Mouse (Mus musculus): ENCODE measurements around the gene Nr2c2. TPM values are rescaled to one million over a fixed set of nuclear protein-coding genes. Genes with fewer than 3 reads are reported as not detected.
"Not testable (repeated sequence)": the region's sequence is repeated elsewhere in the genome, so short reads cannot be mapped to it uniquely, and the experiment has no call there.

Nr2c2 gene
- polyA plus RNA-seq, 1 experiment from 2014 or later = 6.4 TPM

GRCm38 (mm10) chr6:92082756-92083155 lies 8.4 kb upstream of the Nr2c2 start:
- whole genome bisulfite sequencing (ENCODE audit: insufficient replicate concordance) = 66% methylated on average over 4 of the region's 4 CpGs
- DNase-seq (no peak), ATAC-seq (ENCODE audit: low read depth) (no peak)
- H3K36me3 ChIP-seq = no peaks in the 10 kb centered on the region
- no peaks in the 10 kb centered on the region for H3K4me1 ChIP-seq (replicated peaks)
- no peak overlapping the region for H3K4me2 ChIP-seq
- no peak overlapping the region for H3K27ac ChIP-seq
- no peak overlapping the region for H3K9ac ChIP-seq
- H3K4me3 ChIP-seq (replicated peaks) = no peak overlapping the region
- no peaks in the 10 kb centered on the region for H3K27me3 ChIP-seq
- no peaks in the 10 kb centered on the region for H3K9me3 ChIP-seq (replicated peaks)

- no peaks in the 10 kb centered on the region for H3K36me3 ChIP-seq
- WGBS (ENCODE audit: insufficient replicate concordance) = 64% methylated on average over 3 of the region's 3 CpGs
These were observed 6.3 kb upstream of the Nr2c2 start for GRCm38 (mm10) chr6:92084932-92085331.

GRCm38 (mm10) chr6:92089141-92089540 lies 2.0 kb upstream of the Nr2c2 start:
- H3K9ac ChIP-seq; H3K4me2 ChIP-seq; H3K36me3 ChIP-seq; ATAC-seq (ENCODE audit: low read depth); H3K4me3 ChIP-seq (replicated peaks); H3K27me3 ChIP-seq; H3K27ac ChIP-seq; DNase-seq; H3K9me3 ChIP-seq (replicated peaks): not testable (repeated sequence)
- 85% methylated on average over 7 of the region's 7 CpGs for WGBS (ENCODE audit: insufficient replicate concordance)
- peaks cover 28% of the 10 kb centered on the region for H3K4me1 ChIP-seq (replicated peaks)

More at GRCm38 (mm10) chr6:92084932-92085331, 6.3 kb upstream of the Nr2c2 start:
- Histone ChIP-seq H3K4me1 (replicated peaks) (peaks cover under 1% of the 10 kb centered on the region), H3K4me3 (replicated peaks) (no peak overlapping the region), H3K27me3 (no peaks in the 10 kb centered on the region), H3K9ac (no peak overlapping the region), H3K9me3 (replicated peaks) (no peaks in the 10 kb centered on the region), H3K4me2 (no peak overlapping the region), H3K27ac (no peak overlapping the region)
- ATAC-seq (ENCODE audit: low read depth) (no peak), DNase-seq (no peak)

- WGBS (ENCODE audit: insufficient replicate concordance) = 87% methylated on average over 4 of the region's 4 CpGs
- ATAC-seq (ENCODE audit: low read depth) = no peak
- Histone ChIP-seq H3K27me3 (no peaks in the 10 kb centered on the region), H3K9me3 (replicated peaks) (no peaks in the 10 kb centered on the region), H3K36me3 (no peaks in the 10 kb centered on the region), H3K4me3 (replicated peaks) (peak overlapping the region; percentile 98), H3K27ac (no peak overlapping the region), H3K9ac (peak overlapping the region; percentile 97; the same call in 1 of the 2 replicates), H3K4me2 (peak overlapping the region; percentile 92), H3K4me1 (replicated peaks) (peaks cover 37% of the 10 kb centered on the region)
- DNase-seq = no peak
These were observed 1.2 kb upstream of the Nr2c2 start for GRCm38 (mm10) chr6:92089982-92090381.

GRCm38 (mm10) chr6:92090497-92090896 lies 693 bp upstream of the Nr2c2 start:
- Histone ChIP-seq H3K9ac (peak overlapping the region; percentile 97), H3K4me3 (replicated peaks) (peak overlapping the region; percentile 98), H3K27ac (peak overlapping the region; percentile 99), H3K4me2 (peak overlapping the region; percentile 92), H3K36me3 (no peaks in the 10 kb centered on the region), H3K9me3 (replicated peaks) (no peaks in the 10 kb centered on the region), H3K4me1 (replicated peaks) (peaks cover 41% of the 10 kb centered on the region), H3K27me3 (no peaks in the 10 kb centered on the region)
- ATAC-seq (ENCODE audit: low read depth) = no peak
- 5% methylated on average over 4 of the region's 4 CpGs for WGBS (ENCODE audit: insufficient replicate concordance)
- no peak for DNase-seq

- Histone ChIP-seq H3K36me3 (no peaks in the 10 kb centered on the region), H3K9ac (peak overlapping the region; percentile 97), H3K27me3 (no peaks in the 10 kb centered on the region), H3K4me3 (replicated peaks) (peak overlapping the region; percentile 98), H3K4me2 (peak overlapping the region; percentile 92), H3K9me3 (replicated peaks) (no peaks in the 10 kb centered on the region), H3K27ac (peak overlapping the region; percentile 99), H3K4me1 (replicated peaks) (peaks cover 53% of the 10 kb centered on the region)
- DNase-seq = peak; percentile 99
- under 1% methylated on average over 44 of the region's 81 CpGs for WGBS (ENCODE audit: insufficient replicate concordance)
- peak; percentile 98 for ATAC-seq (ENCODE audit: low read depth)
These were observed 738 bp downstream of the Nr2c2 start for GRCm38 (mm10) chr6:92091767-92092489.

- Histone ChIP-seq H3K4me3 (replicated peaks) (peak overlapping the region; percentile 98), H3K9me3 (replicated peaks) (no peaks in the 10 kb centered on the region), H3K27ac (peak overlapping the region; percentile 99), H3K36me3 (no peaks in the 10 kb centered on the region), H3K27me3 (no peaks in the 10 kb centered on the region), H3K9ac (peak overlapping the region; percentile 97), H3K4me2 (peak overlapping the region; percentile 92), H3K4me1 (replicated peaks) (peaks cover 56% of the 10 kb centered on the region)
- WGBS (ENCODE audit: insufficient replicate concordance) = 41% methylated on average over 3 of the region's 3 CpGs
- DNase-seq = no peak
- no peak for ATAC-seq (ENCODE audit: low read depth)
These were observed 1.5 kb downstream of the Nr2c2 start for GRCm38 (mm10) chr6:92092737-92093136.

GRCm38 (mm10) chr6:92093869-92094268 lies 2.7 kb downstream of the Nr2c2 start:
- H3K4me3 ChIP-seq (replicated peaks) = no peak overlapping the region
- no peaks in the 10 kb centered on the region for H3K9me3 ChIP-seq (replicated peaks)
- WGBS (ENCODE audit: insufficient replicate concordance) = 13% methylated on average over 2 of the region's 2 CpGs
- no peak for DNase-seq
- ATAC-seq (ENCODE audit: low read depth) = no peak
- H3K36me3 ChIP-seq = no peaks in the 10 kb centered on the region
- no peak overlapping the region for H3K9ac ChIP-seq
- H3K4me1 ChIP-seq (replicated peaks) = peaks cover 56% of the 10 kb centered on the region
- no peaks in the 10 kb centered on the region for H3K27me3 ChIP-seq
- H3K27ac ChIP-seq = no peak overlapping the region
- H3K4me2 ChIP-seq = peak overlapping the region; percentile 92; the same call in 1 of the 2 replicates

- Histone ChIP-seq H3K4me2 (no peak overlapping the region), H3K9me3 (replicated peaks) (no peaks in the 10 kb centered on the region), H3K36me3 (no peaks in the 10 kb centered on the region), H3K27me3 (no peaks in the 10 kb centered on the region), H3K4me3 (replicated peaks) (no peak overlapping the region), H3K27ac (no peak overlapping the region), H3K4me1 (replicated peaks) (peaks cover 26% of the 10 kb centered on the region), H3K9ac (no peak overlapping the region)
- WGBS (ENCODE audit: insufficient replicate concordance) = 57% methylated on average over 2 of the region's 2 CpGs
- ATAC-seq (ENCODE audit: low read depth) (no peak), DNase-seq (no peak)
These were observed 9.6 kb downstream of the Nr2c2 start for GRCm38 (mm10) chr6:92100679-92101360.

GRCm38 (mm10) chr6:92124547-92124946 lies 33.4 kb downstream of the Nr2c2 start:
- no peaks in the 10 kb centered on the region for H3K27me3 ChIP-seq
- no peak overlapping the region for H3K4me3 ChIP-seq (replicated peaks)
- no peak overlapping the region for H3K9ac ChIP-seq
- no peaks in the 10 kb centered on the region for H3K9me3 ChIP-seq (replicated peaks)
- H3K4me1 ChIP-seq (replicated peaks) = no peaks in the 10 kb centered on the region
- ATAC-seq (ENCODE audit: low read depth) = no peak
- no peak overlapping the region for H3K4me2 ChIP-seq
- no peak for DNase-seq
- no peak overlapping the region for H3K27ac ChIP-seq
- H3K36me3 ChIP-seq = no peaks in the 10 kb centered on the region

- 84% methylated on average over 1 of the region's 1 CpGs for whole genome bisulfite sequencing (ENCODE audit: insufficient replicate concordance)
- DNase-seq (no peak), ATAC-seq (ENCODE audit: low read depth) (no peak)
- Histone ChIP-seq H3K4me1 (replicated peaks) (peaks cover 9% of the 10 kb centered on the region), H3K36me3 (no peaks in the 10 kb centered on the region), H3K9ac (no peak overlapping the region), H3K27ac (no peak overlapping the region), H3K4me3 (replicated peaks) (no peak overlapping the region), H3K9me3 (replicated peaks) (no peaks in the 10 kb centered on the region), H3K27me3 (no peaks in the 10 kb centered on the region), H3K4me2 (no peak overlapping the region)
These were observed 35.8 kb downstream of the Nr2c2 start for GRCm38 (mm10) chr6:92126861-92127468.

Data from liver, embryonic 13.5 days (tissue).